Mouse (Mus musculus) cerebral cortex, adult 2 months (tissue): ENCODE results near the gene Des.

Experiments used
- WGBS: fragments of 180-500 bp; shearing (Covaris S2); methylation state at CpG from one replicate; pipeline ENCODE4 v1.1.7; 2018; 5-methylcytosine and 5-hydroxymethylcytosine counted together

Des gene

GRCm38 (mm10) chr1:75349275-75349674 lies 10.9 kb upstream of the Des start:
- 69% methylated on average over 5 of the region's 5 CpGs for WGBS

GRCm38 (mm10) chr1:75357261-75357660 lies 2.9 kb upstream of the Des start:
- WGBS = 55% methylated on average over 7 of the region's 7 CpGs

- WGBS = 60% methylated on average over 4 of the region's 4 CpGs
These were observed 2.1 kb upstream of the Des start for GRCm38 (mm10) chr1:75358009-75358408.

GRCm38 (mm10) chr1:75359346-75359745 lies 783 bp upstream of the Des start:
- 55% methylated on average over 13 of the region's 13 CpGs for WGBS

GRCm38 (mm10) chr1:75361123-75361522 lies 994 bp downstream of the Des start:
- WGBS = 79% methylated on average over 4 of the region's 4 CpGs

GRCm38 (mm10) chr1:75361750-75362149 lies 1.6 kb downstream of the Des start:
- WGBS = 54% methylated on average over 4 of the region's 4 CpGs

GRCm38 (mm10) chr1:75363868-75364267 lies 3.7 kb downstream of the Des start:
- 90% methylated on average over 3 of the region's 3 CpGs for WGBS

- WGBS = 55% methylated on average over 14 of the region's 14 CpGs
These were observed 5.5 kb downstream of the Des start for GRCm38 (mm10) chr1:75365510-75366137.

DNA sequence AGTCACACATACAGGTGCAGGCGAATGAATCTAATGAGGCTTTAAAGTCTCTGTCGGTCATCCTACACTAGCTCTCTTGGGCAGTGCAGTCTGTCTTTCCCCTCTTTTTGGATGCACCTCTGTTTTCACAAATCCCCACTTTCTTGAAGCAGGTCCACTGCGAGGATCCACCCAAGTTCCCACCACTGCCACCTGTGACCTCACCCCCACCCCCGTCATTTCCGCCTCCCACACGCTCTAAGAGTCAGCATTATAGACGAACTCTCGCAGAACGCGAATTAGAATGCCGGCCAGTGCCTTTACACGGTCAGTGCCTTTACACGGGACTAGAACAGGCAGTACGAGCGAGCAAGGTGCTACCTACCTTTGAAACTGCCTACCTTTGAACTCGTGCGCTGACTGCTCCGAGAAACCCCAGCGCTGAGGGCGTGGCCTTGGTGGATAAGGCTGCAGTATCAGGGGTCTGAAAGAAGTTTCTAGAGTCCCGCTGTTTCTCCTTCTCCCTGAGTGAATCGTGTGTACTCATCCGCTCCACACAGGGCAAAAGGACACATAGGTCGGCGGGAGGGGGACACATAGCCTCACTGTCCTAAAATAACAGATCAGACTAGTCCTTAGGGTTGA lies 9.3 kb downstream of the Des start:
- 64% methylated on average over 25 of the region's 25 CpGs for WGBS

DNA sequence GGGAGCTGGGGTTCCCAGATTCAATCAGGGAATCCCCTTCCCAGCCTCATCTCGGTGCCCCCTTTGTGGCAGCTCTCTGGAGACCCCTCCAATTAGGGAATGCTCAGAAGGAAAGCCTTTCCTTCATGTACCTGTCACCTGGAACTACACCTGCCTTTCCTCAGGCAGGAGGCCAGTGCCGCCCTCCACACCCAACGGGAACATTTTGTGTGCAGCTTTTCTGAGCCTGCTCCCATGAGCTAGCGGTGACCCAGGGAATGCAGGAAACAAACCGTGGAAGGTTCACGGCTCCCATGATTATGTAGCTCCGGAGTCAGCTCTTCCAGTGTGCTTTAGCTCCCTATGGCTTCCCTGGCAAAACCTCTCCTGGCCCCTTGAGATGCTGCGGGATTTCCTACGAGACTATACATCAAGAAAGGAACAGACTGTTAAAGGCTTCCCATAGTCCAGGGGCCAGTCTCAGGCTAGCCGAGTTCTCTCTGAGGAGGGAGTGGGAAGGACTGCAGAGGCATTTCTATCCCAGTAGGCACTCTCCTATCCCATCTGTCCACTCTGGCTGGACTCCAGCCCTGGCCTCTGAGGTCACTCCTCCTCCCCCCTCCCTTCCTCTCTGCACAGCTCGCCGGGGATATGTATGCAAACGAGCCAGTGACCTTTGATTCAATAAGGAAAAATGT lies 10.0 kb downstream of the Des start:
- WGBS = 56% methylated on average over 13 of the region's 13 CpGs

- WGBS = 73% methylated on average over 13 of the region's 13 CpGs
These were observed 11.4 kb downstream of the Des start for GRCm38 (mm10) chr1:75371317-75372095.

DNA sequence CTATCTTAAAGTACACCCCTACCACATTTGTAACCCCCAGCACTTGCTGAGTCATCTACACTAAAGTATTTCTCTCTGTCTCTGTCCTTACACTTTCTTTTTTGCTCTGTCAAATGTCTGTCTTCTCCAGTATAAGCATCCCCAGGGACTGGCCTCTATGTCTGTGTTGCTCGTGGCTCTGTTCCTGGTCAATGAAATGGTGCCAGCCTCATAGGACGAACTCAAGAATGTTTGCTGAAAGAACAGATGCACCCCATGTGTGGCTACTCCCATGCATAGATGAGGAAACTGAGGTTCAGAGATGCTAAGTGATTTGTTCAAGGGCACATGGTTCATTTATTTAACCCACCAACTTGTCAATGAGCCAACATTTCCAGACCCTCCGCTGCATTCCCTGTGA lies 12.3 kb downstream of the Des start:
- WGBS = 80% methylated on average over 3 of the region's 3 CpGs

- WGBS = 57% methylated on average over 3 of the region's 3 CpGs
These were observed 13.1 kb downstream of the Des start for GRCm38 (mm10) chr1:75373276-75373675.

- 30% methylated on average over 57 of the region's 57 CpGs for WGBS
These were observed 15.1 kb downstream of the Des start, which contains the start of gene Speg for GRCm38 (mm10) chr1:75374950-75375936. Gene Speg (plus strand): TSS chr1:75375297.

DNA sequence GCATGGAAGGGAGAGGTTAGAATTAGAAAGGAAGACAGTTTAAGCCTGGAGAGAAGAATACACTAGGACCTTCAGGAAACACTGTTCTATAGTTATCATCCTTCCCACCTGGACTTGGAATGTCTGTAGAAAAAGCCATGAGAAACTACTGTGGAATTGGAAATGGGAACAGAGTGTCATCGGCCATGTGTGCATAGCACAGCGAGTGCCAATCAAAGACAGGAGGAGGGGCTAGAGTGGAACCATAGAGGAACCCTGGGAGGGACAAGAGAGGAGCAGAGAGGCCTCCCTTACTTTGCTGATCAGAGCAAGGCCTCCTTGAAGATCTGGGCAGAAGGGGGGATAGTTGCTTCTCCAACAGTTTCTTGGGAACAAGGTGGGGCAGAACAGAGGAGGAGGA lies 19.1 kb downstream of the Des start:
- WGBS = 66% methylated on average over 2 of the region's 2 CpGs

DNA sequence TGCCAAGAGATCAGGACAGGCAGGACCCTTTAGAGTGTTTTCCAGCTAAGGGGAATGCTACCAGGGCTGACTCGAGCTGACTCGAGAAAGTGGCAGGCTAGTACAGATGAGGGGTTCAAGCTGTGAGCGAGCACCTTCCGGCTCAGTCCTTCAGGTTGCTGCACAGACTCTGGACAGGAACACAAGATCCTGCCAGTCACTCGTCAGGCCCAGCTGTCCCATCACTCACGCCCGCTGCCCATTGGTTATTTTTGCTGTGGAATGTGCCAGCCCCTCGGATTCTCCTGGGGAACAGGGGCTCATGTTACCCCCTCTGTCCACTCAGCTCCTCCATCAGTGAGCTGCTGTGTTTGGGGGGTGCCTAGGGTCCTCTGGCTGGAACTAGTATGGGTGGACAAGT lies 19.8 kb downstream of the Des start:
- whole genome bisulfite sequencing = 80% methylated on average over 8 of the region's 8 CpGs

- 39% methylated on average over 2 of the region's 2 CpGs for WGBS
These were observed 20.8 kb downstream of the Des start for GRCm38 (mm10) chr1:75380951-75381350.

DNA sequence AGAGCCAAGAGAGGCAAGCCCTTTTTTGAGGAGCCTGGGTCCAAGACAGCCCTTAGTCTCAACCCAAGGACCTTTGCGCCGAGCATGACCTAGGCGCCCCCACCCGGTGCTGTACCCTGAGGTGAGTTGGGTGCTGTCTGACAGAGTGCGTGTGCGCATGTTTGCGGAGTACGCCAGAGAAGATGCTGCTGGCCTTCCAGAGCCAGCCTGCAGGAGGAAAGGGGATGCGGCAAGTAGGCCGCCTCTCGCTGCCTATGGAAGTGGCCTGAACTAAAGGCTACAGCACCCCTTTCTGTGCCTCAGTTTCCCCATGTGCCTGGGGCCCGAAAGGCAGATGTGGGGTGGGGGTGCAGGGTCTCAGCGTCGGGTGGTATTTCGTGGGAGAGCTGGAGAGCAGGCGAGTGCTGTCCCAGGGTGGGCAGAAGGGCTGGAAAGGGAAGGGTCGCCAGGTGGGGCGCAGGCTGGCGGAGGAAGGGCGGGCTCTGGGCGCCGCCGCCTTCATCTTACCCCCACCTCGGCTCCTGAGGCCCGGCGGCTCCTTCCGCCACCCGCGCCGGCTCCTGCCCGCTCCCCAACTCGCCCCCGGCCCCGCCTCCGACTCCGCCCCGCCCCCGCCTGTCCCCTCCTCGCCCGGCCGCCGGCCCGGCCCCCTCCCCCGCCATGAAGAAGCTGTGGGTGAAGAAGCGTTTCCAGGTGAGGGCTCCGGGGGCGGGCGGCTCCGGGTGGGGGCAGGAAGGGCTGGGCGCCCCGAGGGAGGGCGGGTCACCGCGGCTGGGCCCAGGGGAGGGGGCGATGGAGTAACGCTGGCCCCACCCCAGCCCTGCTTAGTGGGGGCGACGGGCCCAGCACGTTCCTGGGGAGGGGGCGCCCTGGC lies 21.6 kb downstream of the Des start:
- 5% methylated on average over 47 of the region's 60 CpGs for WGBS

DNA sequence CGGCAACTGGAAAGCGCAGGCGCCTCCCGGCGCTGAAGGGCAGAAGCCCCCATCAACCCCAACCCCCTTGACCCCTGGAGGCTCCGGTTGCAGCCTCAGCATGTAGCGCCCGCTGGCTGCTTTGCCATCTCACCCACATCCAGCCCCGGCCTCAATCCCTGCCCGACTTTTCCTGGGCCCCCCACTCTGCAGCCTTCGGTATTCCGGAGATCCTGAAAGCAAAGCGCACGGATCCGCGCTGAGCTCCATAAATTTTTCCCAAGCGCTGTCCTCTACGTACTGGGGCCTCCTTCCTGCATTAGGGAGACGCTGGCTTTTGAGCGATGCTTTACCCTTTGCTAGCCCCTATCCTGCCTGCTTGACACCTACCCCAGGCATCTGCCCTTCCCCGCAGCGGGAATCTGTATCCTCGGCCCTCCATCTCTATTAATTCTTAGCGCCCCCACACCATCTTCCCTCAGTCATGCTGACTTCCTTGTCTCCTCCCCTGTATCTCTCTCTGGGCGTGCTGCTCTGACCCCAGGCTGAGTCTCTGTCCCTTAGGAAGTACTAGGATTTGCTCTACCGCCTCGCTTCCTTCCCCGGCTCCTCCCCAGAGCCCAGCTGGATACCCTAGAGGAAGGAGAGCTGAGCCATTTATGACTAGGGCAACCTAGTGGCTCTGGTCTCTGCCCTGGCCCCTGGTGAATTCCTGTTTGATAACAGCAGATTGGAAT lies 22.4 kb downstream of the Des start:
- under 1% methylated on average over 28 of the region's 28 CpGs for WGBS
